In genomic region chr2:60544006-60544405, GRCm38 (mm10) we compare ENCODE assay signal across 21 mouse cellular contexts. TPM values are rescaled to one million over a fixed set of nuclear protein-coding genes. Genes with fewer than 3 reads are reported as not detected.
DNase-seq lines count a peak whose midpoint lies in the region; ATAC-seq and TF ChIP-seq lines count a peak whose summit lies in the region.
"Had no signal": no experiment of that assay in that cellular context is flagged by ENCODE, and none has a peak within 500 bp of the region (broad histone marks: within the 10 kb centered on the region; RNA-seq: fewer than 3 reads in every experiment).

No protein-coding gene starts in this region.

- H3K4me1 ChIP-seq in lung, embryonic 14.5 days (ENCODE audit: insufficient read depth), result peaks cover 17% of the 10 kb centered on the region
- no peaks in the 10 kb centered on the region for H3K4me1 ChIP-seq in embryonic facial prominence, embryonic 11.5 days (ENCODE audit: control insufficient read depth, insufficient read depth, low read length)
- H3K4me1 ChIP-seq in embryonic facial prominence, embryonic 14.5 days (ENCODE audit: control insufficient read depth, insufficient read depth, low read length), result 0 out of 2 replicates have a peak, but pooled peaks cover 4% of the 10 kb centered on the region
- H3K4me1 ChIP-seq in midbrain, embryonic 16.5 days (ENCODE audit: control insufficient read depth, insufficient read depth, low read length), result no peaks in the 10 kb centered on the region
- H3K4me1 ChIP-seq: heart, embryonic 15.5 days; hindbrain, embryonic 15.5 days had no signal

- no peak for ATAC-seq in lung, embryonic 14.5 days (ENCODE audit: insufficient read depth)
- no peak for ATAC-seq in embryonic facial prominence, embryonic 11.5 days (replicated peaks; ENCODE audit: insufficient number of reproducible peaks, low FRiP score, low TSS enrichment, low read depth)
- peak; percentile 81; the same call in 1 of the 2 replicates for ATAC-seq in embryonic facial prominence, embryonic 14.5 days (ENCODE audit: low read depth)
- ATAC-seq in midbrain, embryonic 16.5 days, result no peak
- ATAC-seq: forebrain, postnatal 0 days; intestine, embryonic 16.5 days had no signal

- no peaks in the 10 kb centered on the region for H3K36me3 ChIP-seq in lung, embryonic 14.5 days (ENCODE audit: insufficient read depth)
- H3K36me3 ChIP-seq in embryonic facial prominence, embryonic 11.5 days (replicated peaks; ENCODE audit: control insufficient read depth, insufficient read depth, low read depth, low read length), result no peaks in the 10 kb centered on the region
- no peaks in the 10 kb centered on the region for H3K36me3 ChIP-seq in embryonic facial prominence, embryonic 14.5 days (ENCODE audit: control insufficient read depth, insufficient read depth, low read length)
- no peaks in the 10 kb centered on the region for H3K36me3 ChIP-seq in midbrain, embryonic 16.5 days (ENCODE audit: control insufficient read depth, insufficient read depth, low read length)
- H3K36me3 ChIP-seq: forebrain, embryonic 12.5 days; G1E; heart, embryonic 15.5 days; hindbrain, embryonic 15.5 days had no signal

- no peaks in the 10 kb centered on the region for H3K27me3 ChIP-seq in lung, embryonic 14.5 days (ENCODE audit: insufficient read depth, low read length)
- H3K27me3 ChIP-seq in embryonic facial prominence, embryonic 11.5 days (ENCODE audit: control insufficient read depth, insufficient read depth, low read length), result no peaks in the 10 kb centered on the region
- no peaks in the 10 kb centered on the region for H3K27me3 ChIP-seq in embryonic facial prominence, embryonic 14.5 days (replicated peaks; ENCODE audit: control insufficient read depth, insufficient read depth, low read length)
- no peaks in the 10 kb centered on the region for H3K27me3 ChIP-seq in midbrain, embryonic 16.5 days (ENCODE audit: control insufficient read depth, insufficient read depth, low read depth, low read length)
- H3K27me3 ChIP-seq: forebrain, embryonic 12.5 days; heart, embryonic 15.5 days; hindbrain, embryonic 15.5 days had no signal

- no peak for DNase-seq in lung, embryonic 14.5 days
- no peak for DNase-seq in lung, postnatal 4 days
- peak; percentile 11 for DNase-seq in embryonic facial prominence, embryonic 11.5 days (ENCODE audit: low spot score)
- DNase-seq in embryonic facial prominence, embryonic 14.5 days (ENCODE audit: low spot score), result peak; percentile 66
- no peak for DNase-seq in thymus, postnatal 14 days
- DNase-seq: adrenal gland, postnatal 10 days; cerebellum, adult 11 months; cerebellum, adult 8-10 months; cerebellum, postnatal 14 days; embryo, embryonic 11 days; forebrain, postnatal 0 days; gastrocnemius, postnatal 14 days; heart, adult 18-20 months; heart, postnatal 14 days had no signal

- WGBS in lung, embryonic 14.5 days, result 40% methylated on average over 5 of the region's 5 CpGs
- 50% methylated on average over 5 of the region's 5 CpGs for WGBS in embryonic facial prominence, embryonic 11.5 days
- 41% methylated on average over 5 of the region's 5 CpGs for WGBS in embryonic facial prominence, embryonic 14.5 days
- WGBS in midbrain, embryonic 16.5 days, result 44% methylated on average over 5 of the region's 5 CpGs

- no peak overlapping the region for H3K4me2 ChIP-seq in lung, embryonic 14.5 days
- H3K4me2 ChIP-seq in embryonic facial prominence, embryonic 11.5 days (ENCODE audit: low read depth, low read length), result no peak overlapping the region
- H3K4me2 ChIP-seq in embryonic facial prominence, embryonic 14.5 days (ENCODE audit: low read depth, low read length), result no peak overlapping the region; the same call in 1 of the 2 replicates
- H3K4me2 ChIP-seq in midbrain, embryonic 16.5 days (ENCODE audit: low read length), result no peak overlapping the region
- H3K4me2 ChIP-seq: forebrain, embryonic 12.5 days; heart, embryonic 11.5 days; heart, embryonic 15.5 days; hindbrain, embryonic 15.5 days had no signal

- no peak for TF ChIP-seq CTCF in lung, embryonic 14.5 days (IDR thresholded peaks at IDR 0.05; ENCODE audit: low read depth)

- H3K9ac ChIP-seq in lung, embryonic 14.5 days, result no peak overlapping the region
- H3K9ac ChIP-seq in embryonic facial prominence, embryonic 11.5 days (replicated peaks; ENCODE audit: low read length), result no peak overlapping the region
- no peak overlapping the region for H3K9ac ChIP-seq in embryonic facial prominence, embryonic 14.5 days (ENCODE audit: low read depth, low read length)
- no peak overlapping the region for H3K9ac ChIP-seq in midbrain, embryonic 16.5 days (ENCODE audit: low read depth, low read length)
- H3K9ac ChIP-seq: forebrain, embryonic 12.5 days; forebrain, postnatal 0 days; heart, embryonic 15.5 days; hindbrain, embryonic 15.5 days had no signal

- H3K4me3 ChIP-seq in lung, embryonic 14.5 days (ENCODE audit: low read depth, low read length), result no peak overlapping the region
- H3K4me3 ChIP-seq in embryonic facial prominence, embryonic 11.5 days (ENCODE audit: low read depth, low read length), result no peak overlapping the region
- H3K4me3 ChIP-seq in embryonic facial prominence, embryonic 14.5 days (ENCODE audit: low read depth, low read length), result no peak overlapping the region
- no peak overlapping the region for H3K4me3 ChIP-seq in midbrain, embryonic 16.5 days (ENCODE audit: low read depth, low read length)
- H3K4me3 ChIP-seq: forebrain, embryonic 12.5 days; heart, embryonic 15.5 days; hindbrain, embryonic 15.5 days had no signal

- H3K27ac ChIP-seq in lung, embryonic 14.5 days (ENCODE audit: low read depth), result peak overlapping the region; percentile 38; the same call in 1 of the 2 replicates
- no peak overlapping the region; the same call in 1 of the 2 replicates for H3K27ac ChIP-seq in embryonic facial prominence, embryonic 11.5 days (replicated peaks; ENCODE audit: low read depth, low read length)
- H3K27ac ChIP-seq in embryonic facial prominence, embryonic 14.5 days (replicated peaks; ENCODE audit: low read depth, low read length), result peak overlapping the region; percentile 22; the same call in 1 of the 2 replicates
- H3K27ac ChIP-seq in midbrain, embryonic 16.5 days (ENCODE audit: low read length), result no peak overlapping the region
- H3K27ac ChIP-seq: forebrain, embryonic 12.5 days; heart, embryonic 15.5 days; hindbrain, embryonic 15.5 days had no signal

- H3K9me3 ChIP-seq in lung, embryonic 14.5 days (ENCODE audit: low read depth, low read length), result no peaks in the 10 kb centered on the region
- no peaks in the 10 kb centered on the region for H3K9me3 ChIP-seq in embryonic facial prominence, embryonic 11.5 days (replicated peaks; ENCODE audit: control insufficient read depth, low read length)
- no peaks in the 10 kb centered on the region for H3K9me3 ChIP-seq in embryonic facial prominence, embryonic 14.5 days (ENCODE audit: control insufficient read depth, low read length)
- H3K9me3 ChIP-seq in midbrain, embryonic 16.5 days (replicated peaks; ENCODE audit: control insufficient read depth, low read length, poor library complexity, severe bottlenecking), result no peaks in the 10 kb centered on the region
- H3K9me3 ChIP-seq: forebrain, embryonic 12.5 days; G1E; heart, embryonic 15.5 days; hindbrain, embryonic 15.5 days had no signal

RNA-seq across cellular contexts. Expression of gene Pla2r1, which starts 9.1 kb away (rescaled TPM):
- 3.8 and 4.6 TPM in 2 replicates for polyA plus RNA-seq in lung, embryonic 14.5 days (2014; fragmentation: Nextera tagmentation; extraction: Ambion mirVana)
- polyA plus RNA-seq in embryonic facial prominence, embryonic 11.5 days (2014; fragmentation: Nextera tagmentation; extraction: Ambion mirVana), result 2.5 and 3.2 TPM in 2 replicates
- 2.5 and 2.9 TPM in 2 replicates for polyA plus RNA-seq in embryonic facial prominence, embryonic 14.5 days (2014; fragmentation: Nextera tagmentation; extraction: Ambion mirVana)
- 0.32 and 0.50 TPM in 2 replicates for polyA plus RNA-seq in midbrain, embryonic 16.5 days (2015; fragmentation: Nextera tagmentation; extraction: Ambion mirVana)
- polyA plus RNA-seq: G1E had no signal

Comparison
In these comparisons a context has a peak if more than half of its experiments do, and no peak if none do; other contexts are left out.
1. H3K27ac ChIP-seq: peak in lung, embryonic 14.5 days (single experiment) and embryonic facial prominence, embryonic 14.5 days (single experiment); none in embryonic facial prominence, embryonic 11.5 days (single experiment) and midbrain, embryonic 16.5 days (single experiment).
2. DNase-seq: peak in embryonic facial prominence, embryonic 11.5 days (single experiment) and embryonic facial prominence, embryonic 14.5 days (single experiment); none in lung, embryonic 14.5 days (single experiment), lung, postnatal 4 days (0 of 2) and thymus, postnatal 14 days (single experiment).